Mouse (Mus musculus) hindbrain, embryonic 14.5 days (tissue): Measurements from ENCODE around the gene Ces3b. TPM values are rescaled to one million over a fixed set of nuclear protein-coding genes. Genes with fewer than 3 reads are reported as not detected.

Source experiments
- ATAC-seq: fragments of 200-750 bp; cut with Nextera tagmentation; 2 replicates; pipeline ENCODE4 v1.8.0; 2017; ENCODE audit warnings: moderate number of reproducible peaks, mild to moderate bottlenecking, moderate TSS enrichment, moderate library complexity; ENCODE audit not compliant: low FRiP score
- DNase-seq: peaks from one replicate; pipeline ENCODE4 v3.0.0-alpha.2; 2015; ENCODE audit warnings: low spot score
- H3K27ac ChIP-seq: fragments of 300-500 bp; sonication (generic); 2 replicates; pipeline ENCODE4 v1.5.1; 2014; ENCODE audit warnings: mild to moderate bottlenecking, moderate library complexity
- H3K27me3 ChIP-seq: fragments of 300-500 bp; sonication (generic); 2 replicates; pipeline ENCODE4 v1.6.1; 2014; ENCODE audit warnings: mild to moderate bottlenecking, low read length, mixed read lengths; ENCODE audit not compliant: control insufficient read depth, insufficient read depth
- H3K36me3 ChIP-seq: fragments of 300-500 bp; sonication (generic); replicated peaks from 2 replicates; pipeline ENCODE4 v1.6.1; 2014; ENCODE audit not compliant: control insufficient read depth, insufficient read depth
- H3K4me1 ChIP-seq: fragments of 300-500 bp; sonication (generic); replicated peaks from 2 replicates; pipeline ENCODE4 v1.6.1; 2014; ENCODE audit warnings: antibody characterized with exemption, low read length, mixed read lengths; ENCODE audit not compliant: control insufficient read depth, insufficient read depth
- H3K4me2 ChIP-seq: fragments of 300-500 bp; sonication (generic); replicated peaks from 2 replicates; pipeline ENCODE4 v1.6.1; 2014; ENCODE audit warnings: mild to moderate bottlenecking, moderate library complexity
- H3K4me3 ChIP-seq: fragments of 300-500 bp; sonication (generic); replicated peaks from 2 replicates; pipeline ENCODE4 v1.5.1; 2014; ENCODE audit warnings: mild to moderate bottlenecking, low read length
- H3K9ac ChIP-seq: fragments of 300-500 bp; sonication (generic); 2 replicates; pipeline ENCODE4 v1.6.1; 2014
- H3K9me3 ChIP-seq: fragments of 300-500 bp; sonication (generic); 2 replicates; pipeline ENCODE4 v1.6.1; 2016; ENCODE audit warnings: low read length; ENCODE audit not compliant: control insufficient read depth
- WGBS: fragments of 180-500 bp; shearing (Covaris S2); extraction: QIAGEN DNeasy Blood & Tissue Kit; methylation state at CpG from one replicate; pipeline ENCODE4 v1.1.7; 2014; 5-methylcytosine and 5-hydroxymethylcytosine counted together
- polyA plus RNA-seq: library from polyadenylated mRNA; unstranded; fragments of >200 nt; fragmentation: Nextera tagmentation; extraction: Ambion mirVana; gene quantifications from 2 replicates; pipeline ENCODE4 v1.2.1, GENCODE M21; 2014

The Ces3b gene
- polyA plus RNA-seq, 1 experiment from 2014 or later = not detected

- no peaks in the 10 kb centered on the region for H3K9me3 ChIP-seq
- H3K27ac ChIP-seq = no peak overlapping the region
- H3K9ac ChIP-seq = no peak overlapping the region
- no peak overlapping the region for H3K4me3 ChIP-seq
- no peaks in the 10 kb centered on the region for H3K36me3 ChIP-seq
- no peaks in the 10 kb centered on the region for H3K4me1 ChIP-seq
- H3K27me3 ChIP-seq = no peaks in the 10 kb centered on the region
- H3K4me2 ChIP-seq = no peak overlapping the region
- DNase-seq = no peak
- 89% methylated on average over 9 of the region's 9 CpGs for WGBS
- no peak for ATAC-seq
These were observed 46.3 kb downstream of the Ces3b start for GRCm38 (mm10) chr8:105129864-105130263.

- ATAC-seq (no peak), DNase-seq (no peak)
- H3K27me3 ChIP-seq = no peaks in the 10 kb centered on the region
- H3K4me1 ChIP-seq = no peaks in the 10 kb centered on the region
- H3K9me3 ChIP-seq = no peaks in the 10 kb centered on the region
- WGBS = 84% methylated on average over 5 of the region's 5 CpGs
- H3K36me3 ChIP-seq = no peaks in the 10 kb centered on the region
- H3K9ac ChIP-seq = no peak within 1 kb of the TSS
- no peak within 1 kb of the TSS for H3K4me2 ChIP-seq
- no peak within 1 kb of the TSS for H3K27ac ChIP-seq
- no peak within 1 kb of the TSS for H3K4me3 ChIP-seq
These were observed 48.0 kb downstream of the Ces3b start, which contains the start of gene Ces4a for GRCm38 (mm10) chr8:105131509-105131908. Gene Ces4a, plus strand, starts transcription at chr8:105131800.

- ATAC-seq = no peak
- WGBS = 30% methylated on average over 4 of the region's 4 CpGs
- Histone ChIP-seq H3K27me3 (no peaks in the 10 kb centered on the region), H3K9me3 (no peaks in the 10 kb centered on the region), H3K4me1 (no peaks in the 10 kb centered on the region), H3K27ac (no peak overlapping the region), H3K4me3 (no peak overlapping the region), H3K4me2 (no peak overlapping the region), H3K9ac (no peak overlapping the region), H3K36me3 (no peaks in the 10 kb centered on the region)
- no peak for DNase-seq
These were observed 54.9 kb downstream of the Ces3b start for GRCm38 (mm10) chr8:105138423-105138822.

DNA sequence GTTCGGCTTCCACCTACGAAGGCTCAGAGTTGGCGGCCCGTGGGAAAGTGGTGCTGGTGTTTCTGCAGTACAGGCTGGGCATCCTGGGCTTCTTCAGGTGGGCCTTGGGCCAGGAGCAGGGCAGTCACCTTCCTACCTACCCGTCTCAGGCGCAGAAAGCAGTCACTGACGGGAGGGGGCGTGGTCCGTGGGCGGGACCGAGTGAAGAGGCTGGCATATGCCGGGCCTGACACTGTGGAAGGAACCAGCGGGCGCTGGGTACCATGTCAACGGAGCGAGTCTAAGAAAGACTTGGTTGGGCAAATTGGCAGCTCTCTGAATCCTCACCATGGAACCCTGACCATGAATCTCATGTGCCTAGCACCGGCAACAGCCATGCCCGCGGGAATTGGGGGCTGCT is 58.8 kb downstream of the Ces3b start:
- Histone ChIP-seq H3K27me3 (no peaks in the 10 kb centered on the region), H3K4me3 (no peak overlapping the region), H3K4me2 (no peak overlapping the region), H3K36me3 (no peaks in the 10 kb centered on the region), H3K9ac (no peak overlapping the region), H3K27ac (no peak overlapping the region), H3K4me1 (no peaks in the 10 kb centered on the region), H3K9me3 (no peaks in the 10 kb centered on the region)
- DNase-seq (no peak), ATAC-seq (no peak)
- WGBS = 41% methylated on average over 19 of the region's 19 CpGs

Other genes with a start within 250 kb of the Ces3b start
- not detected in 2 replicates for gene Ces2c, start 236.7 kb upstream of the Ces3b start, polyA plus RNA-seq
- gene Ces2e, start 157.5 kb upstream of the Ces3b start, polyA plus RNA-seq = not detected in 2 replicates
- not detected in 2 replicates for gene Ces2f, start 136.4 kb upstream of the Ces3b start, polyA plus RNA-seq
- 0.07 TPM in 1 of 2 replicates, not detected in the other for gene Ces2g, start 122.0 kb upstream of the Ces3b start, polyA plus RNA-seq
- gene Ces2h, start 82.9 kb upstream of the Ces3b start, polyA plus RNA-seq = not detected in 2 replicates
- not detected in 2 replicates for gene Ces3a, start 35.2 kb upstream of the Ces3b start, polyA plus RNA-seq
- gene Ces4a, start 48.0 kb downstream of the Ces3b start, polyA plus RNA-seq = 0.08 TPM in 1 of 2 replicates, not detected in the other
- gene Cbfb, start 86.9 kb downstream of the Ces3b start, polyA plus RNA-seq = 34.1 and 41.7 TPM in 2 replicates
- 33.1 and 38.1 TPM in 2 replicates for gene D230025D16Rik, start 141.4 kb downstream of the Ces3b start, polyA plus RNA-seq
- 8.7 and 11.5 TPM in 2 replicates for gene B3gnt9, start 171.4 kb downstream of the Ces3b start, polyA plus RNA-seq
- gene Tradd, start 180.9 kb downstream of the Ces3b start, polyA plus RNA-seq = 15.2 and 17.4 TPM in 2 replicates
- 1.2 and 2.0 TPM in 2 replicates for gene Fbxl8, start 180.9 kb downstream of the Ces3b start, polyA plus RNA-seq
- gene Hsf4, start 186.0 kb downstream of the Ces3b start, polyA plus RNA-seq = 0.63 and 0.79 TPM in 2 replicates
- 4.0 and 4.3 TPM in 2 replicates for gene Nol3, start 192.4 kb downstream of the Ces3b start, polyA plus RNA-seq
- 101 and 120 TPM in 2 replicates for gene 4931428F04Rik, start 206.1 kb downstream of the Ces3b start, polyA plus RNA-seq
- 9.5 and 12.2 TPM in 2 replicates for gene Exoc3l, start 212.3 kb downstream of the Ces3b start, polyA plus RNA-seq
- 43.5 and 48.2 TPM in 2 replicates for gene E2f4, start 213.9 kb downstream of the Ces3b start, polyA plus RNA-seq
- gene Elmo3, start 221.8 kb downstream of the Ces3b start, polyA plus RNA-seq = 1.1 and 1.6 TPM in 2 replicates
- 0.46 and 0.92 TPM in 2 replicates for gene Lrrc29, start 242.5 kb downstream of the Ces3b start, polyA plus RNA-seq
- gene Tmem208, start 242.6 kb downstream of the Ces3b start, polyA plus RNA-seq = 141 and 147 TPM in 2 replicates